Mouse (Mus musculus) hindbrain, embryonic 16.5 days (tissue): ENCODE measurements at regions not wholly inside any gene's neighbourhood (a gene's known extent, or its start where the extent isn't known, plus 50 kb on each side); places are given as distances from the start of the nearest gene placed in this dataset.

Experiments
- ATAC-seq: fragments of 200-750 bp; cut with Nextera tagmentation; 2 replicates; pipeline ENCODE4 v1.8.0; 2017; ENCODE audit warnings: moderate TSS enrichment, moderate library complexity
- H3K27ac ChIP-seq: fragments of 300-500 bp; sonication (generic); 2 replicates; pipeline ENCODE4 v1.5.1; 2014; ENCODE audit warnings: low read depth, mild to moderate bottlenecking, control low read depth, low read length, moderate library complexity
- H3K27me3 ChIP-seq: fragments of 300-500 bp; sonication (generic); replicated peaks from 2 replicates; pipeline ENCODE4 v1.6.1; 2014; ENCODE audit warnings: low read length; ENCODE audit not compliant: control insufficient read depth, insufficient read depth
- H3K36me3 ChIP-seq: fragments of 300-500 bp; sonication (generic); 2 replicates; pipeline ENCODE4 v1.6.1; 2014; ENCODE audit warnings: mild to moderate bottlenecking, low read length, moderate library complexity, mixed read lengths; ENCODE audit not compliant: control insufficient read depth, insufficient read depth
- H3K4me1 ChIP-seq: fragments of 300-500 bp; sonication (generic); 2 replicates; pipeline ENCODE4 v1.6.1; 2014; ENCODE audit warnings: low read depth, low read length; ENCODE audit not compliant: control insufficient read depth, insufficient read depth
- H3K4me2 ChIP-seq: fragments of 300-500 bp; sonication (generic); 2 replicates; pipeline ENCODE4 v1.6.1; 2014; ENCODE audit warnings: mild to moderate bottlenecking, low read length, control low read depth, moderate library complexity
- H3K4me3 ChIP-seq: fragments of 300-500 bp; sonication (generic); 2 replicates; pipeline ENCODE4 v1.5.1; 2014; ENCODE audit warnings: mild to moderate bottlenecking, low read length, control low read depth, moderate library complexity
- H3K9ac ChIP-seq: fragments of 300-500 bp; sonication (generic); 2 replicates; pipeline ENCODE4 v1.6.1; 2014; ENCODE audit warnings: low read depth, mild to moderate bottlenecking, control low read depth, low read length, moderate library complexity
- H3K9me3 ChIP-seq: fragments of 300-500 bp; sonication (generic); 2 replicates; pipeline ENCODE4 v1.6.1; 2014; ENCODE audit warnings: mild to moderate bottlenecking, low read length, moderate library complexity; ENCODE audit not compliant: control insufficient read depth
- WGBS: fragments of 180-500 bp; shearing (Covaris S2); extraction: QIAGEN DNeasy Blood & Tissue Kit; methylation state at CpG from one replicate; pipeline ENCODE4 v1.1.7; 2014; 5-methylcytosine and 5-hydroxymethylcytosine counted together

- no peaks in the 10 kb centered on the region for H3K27me3 ChIP-seq
- H3K27ac ChIP-seq, result no peak overlapping the region
- WGBS, result 77% methylated on average over 5 of the region's 5 CpGs
- no peak for ATAC-seq
- peaks cover 2% of the 10 kb centered on the region; the same call in 1 of the 2 replicates for H3K4me1 ChIP-seq
- no peaks in the 10 kb centered on the region for H3K36me3 ChIP-seq
- H3K9me3 ChIP-seq, result no peaks in the 10 kb centered on the region
- no peak overlapping the region for H3K4me3 ChIP-seq
- H3K4me2 ChIP-seq, result no peak overlapping the region
- H3K9ac ChIP-seq, result no peak overlapping the region
Measured at GRCm38 (mm10) chr7:124989456-124989855, 455.0 kb upstream of the Kdm8 start.

GRCm38 (mm10) chr7:124990695-124991094 lies 453.8 kb upstream of the Kdm8 start:
- no peak overlapping the region for H3K27ac ChIP-seq
- peak overlapping the region; percentile 9; the same call in 1 of the 2 replicates for H3K4me3 ChIP-seq
- peaks cover 2% of the 10 kb centered on the region; the same call in 1 of the 2 replicates for H3K4me1 ChIP-seq
- peak overlapping the region; percentile 47 for H3K4me2 ChIP-seq
- H3K27me3 ChIP-seq, result no peaks in the 10 kb centered on the region
- H3K9ac ChIP-seq, result no peak overlapping the region
- no peaks in the 10 kb centered on the region for H3K9me3 ChIP-seq
- no peaks in the 10 kb centered on the region for H3K36me3 ChIP-seq
- WGBS, result 20% methylated on average over 13 of the region's 13 CpGs
- peak; percentile 54; the same call in 1 of the 2 replicates for ATAC-seq

- no peak overlapping the region for H3K27ac ChIP-seq
- no peaks in the 10 kb centered on the region for H3K36me3 ChIP-seq
- no peak overlapping the region for H3K9ac ChIP-seq
- H3K4me2 ChIP-seq, result no peak overlapping the region
- no peaks in the 10 kb centered on the region for H3K27me3 ChIP-seq
- no peaks in the 10 kb centered on the region for H3K4me1 ChIP-seq
- ATAC-seq, result no peak
- no peak overlapping the region for H3K4me3 ChIP-seq
- 96% methylated on average over 1 of the region's 1 CpGs for WGBS
- H3K9me3 ChIP-seq, result peaks cover 2% of the 10 kb centered on the region; the same call in 1 of the 2 replicates
Measured at GRCm38 (mm10) chr7:124996538-124996937, 447.9 kb upstream of the Kdm8 start.

- Histone ChIP-seq H3K36me3 (no peaks in the 10 kb centered on the region), H3K9me3 (peaks cover 2% of the 10 kb centered on the region; the same call in 1 of the 2 replicates), H3K4me1 (no peaks in the 10 kb centered on the region), H3K4me2 (no peak overlapping the region), H3K4me3 (no peak overlapping the region), H3K27me3 (no peaks in the 10 kb centered on the region), H3K9ac (no peak overlapping the region), H3K27ac (no peak overlapping the region)
- ATAC-seq, result no peak
Measured at GRCm38 (mm10) chr7:125000669-125001068, 443.8 kb upstream of the Kdm8 start.

GRCm38 (mm10) chr7:125005638-125006037 lies 438.8 kb upstream of the Kdm8 start:
- Histone ChIP-seq H3K9me3 (no peaks in the 10 kb centered on the region), H3K27me3 (no peaks in the 10 kb centered on the region), H3K27ac (no peak overlapping the region), H3K36me3 (no peaks in the 10 kb centered on the region), H3K4me3 (no peak overlapping the region), H3K4me2 (no peak overlapping the region), H3K9ac (no peak overlapping the region), H3K4me1 (no peaks in the 10 kb centered on the region)
- no peak for ATAC-seq
- WGBS, result 56% methylated on average over 3 of the region's 3 CpGs

GRCm38 (mm10) chr7:125019259-125019658 lies 425.2 kb upstream of the Kdm8 start:
- WGBS, result 81% methylated on average over 1 of the region's 1 CpGs
- Histone ChIP-seq H3K27ac (no peak overlapping the region), H3K27me3 (no peaks in the 10 kb centered on the region), H3K4me3 (no peak overlapping the region), H3K9me3 (no peaks in the 10 kb centered on the region), H3K4me1 (no peaks in the 10 kb centered on the region), H3K9ac (no peak overlapping the region), H3K36me3 (no peaks in the 10 kb centered on the region), H3K4me2 (no peak overlapping the region)
- no peak for ATAC-seq

GRCm38 (mm10) chr7:125024944-125025343 lies 419.5 kb upstream of the Kdm8 start:
- Histone ChIP-seq H3K27ac (no peak overlapping the region), H3K4me3 (no peak overlapping the region), H3K27me3 (no peaks in the 10 kb centered on the region), H3K4me2 (no peak overlapping the region), H3K36me3 (no peaks in the 10 kb centered on the region), H3K4me1 (no peaks in the 10 kb centered on the region), H3K9ac (no peak overlapping the region), H3K9me3 (no peaks in the 10 kb centered on the region)
- no peak for ATAC-seq
- 73% methylated on average over 5 of the region's 5 CpGs for WGBS

GRCm38 (mm10) chr7:125033778-125034177 lies 410.7 kb upstream of the Kdm8 start:
- Histone ChIP-seq H3K36me3 (no peaks in the 10 kb centered on the region), H3K9ac (no peak overlapping the region), H3K4me1 (no peaks in the 10 kb centered on the region; the same call in 1 of the 2 replicates), H3K27me3 (no peaks in the 10 kb centered on the region), H3K27ac (no peak overlapping the region), H3K4me3 (no peak overlapping the region), H3K4me2 (no peak overlapping the region), H3K9me3 (no peaks in the 10 kb centered on the region)
- WGBS, result 80% methylated on average over 4 of the region's 4 CpGs
- ATAC-seq, result no peak

GRCm38 (mm10) chr7:125034196-125034595 lies 410.3 kb upstream of the Kdm8 start:
- Histone ChIP-seq H3K4me2 (no peak overlapping the region), H3K9ac (no peak overlapping the region), H3K9me3 (no peaks in the 10 kb centered on the region), H3K36me3 (no peaks in the 10 kb centered on the region), H3K27ac (no peak overlapping the region), H3K27me3 (no peaks in the 10 kb centered on the region), H3K4me1 (no peaks in the 10 kb centered on the region; the same call in 1 of the 2 replicates), H3K4me3 (no peak overlapping the region)
- no peak for ATAC-seq
- 65% methylated on average over 5 of the region's 5 CpGs for WGBS
